Mouse (Mus musculus) kidney, embryonic 15.5 days (tissue): Measurements from ENCODE around the gene Rpl23. TPM values are rescaled to one million over a fixed set of nuclear protein-coding genes. Genes with fewer than 3 reads are reported as not detected.
A peak's percentile ranks its signal among the peaks of the same experiment; 100 is the strongest.

Source experiments
- ATAC-seq: fragments of 200-750 bp; cut with Nextera tagmentation; replicated peaks from 2 replicates; pipeline ENCODE4 v1.8.0; 2017; ENCODE audit warnings: moderate TSS enrichment; ENCODE audit not compliant: low FRiP score
- H3K27ac ChIP-seq: fragments of 300-500 bp; sonication (generic); 2 replicates; pipeline ENCODE4 v1.5.1; 2015; ENCODE audit warnings: mild to moderate bottlenecking, inconsistent platforms
- H3K27me3 ChIP-seq: fragments of 300-500 bp; sonication (generic); 2 replicates; pipeline ENCODE4 v1.6.1; 2015; ENCODE audit warnings: inconsistent platforms
- H3K36me3 ChIP-seq: fragments of 300-500 bp; sonication (generic); 2 replicates; pipeline ENCODE4 v1.6.1; 2015; ENCODE audit warnings: inconsistent platforms
- H3K4me1 ChIP-seq: fragments of 300-500 bp; sonication (generic); 2 replicates; pipeline ENCODE4 v1.6.1; 2015; ENCODE audit warnings: inconsistent platforms
- H3K4me2 ChIP-seq: fragments of 300-500 bp; sonication (generic); 2 replicates; pipeline ENCODE4 v1.6.1; 2015; ENCODE audit warnings: moderate library complexity, mild to moderate bottlenecking, inconsistent platforms
- H3K4me3 ChIP-seq: fragments of 300-500 bp; sonication (generic); replicated peaks from 2 replicates; pipeline ENCODE4 v1.5.1; 2015; ENCODE audit warnings: mild to moderate bottlenecking, inconsistent platforms
- H3K9ac ChIP-seq: fragments of 300-500 bp; sonication (generic); 2 replicates; pipeline ENCODE4 v1.6.1; 2015; ENCODE audit warnings: mild to moderate bottlenecking, inconsistent platforms
- H3K9me3 ChIP-seq: fragments of 300-500 bp; sonication (generic); replicated peaks from 2 replicates; pipeline ENCODE4 v1.6.1; 2016; ENCODE audit warnings: inconsistent platforms
- WGBS: fragments of 180-500 bp; shearing (Covaris S2); methylation state at CpG from one replicate; pipeline ENCODE4 v1.1.7; 2015; ENCODE audit warnings: mixed read lengths; 5-methylcytosine and 5-hydroxymethylcytosine counted together
- polyA plus RNA-seq: library from polyadenylated mRNA; unstranded; fragments of >200 nt; fragmentation: Nextera tagmentation; extraction: Ambion mirVana; gene quantifications from 2 replicates; pipeline ENCODE4 v1.2.1, GENCODE M21; 2015

Rpl23 gene
- polyA plus RNA-seq: 565 and 652 TPM in 2 replicates

- ATAC-seq: peak; percentile 96
- H3K4me2 ChIP-seq: peak within 1 kb of the TSS; percentile 69
- under 1% methylated on average over 67 of the region's 67 CpGs for WGBS
Observed at GRCm38 (mm10) chr11:97781832-97782563, at the start of gene Rpl23. TSS of gene Rpl23 (minus strand) at chr11:97782437.

DNA sequence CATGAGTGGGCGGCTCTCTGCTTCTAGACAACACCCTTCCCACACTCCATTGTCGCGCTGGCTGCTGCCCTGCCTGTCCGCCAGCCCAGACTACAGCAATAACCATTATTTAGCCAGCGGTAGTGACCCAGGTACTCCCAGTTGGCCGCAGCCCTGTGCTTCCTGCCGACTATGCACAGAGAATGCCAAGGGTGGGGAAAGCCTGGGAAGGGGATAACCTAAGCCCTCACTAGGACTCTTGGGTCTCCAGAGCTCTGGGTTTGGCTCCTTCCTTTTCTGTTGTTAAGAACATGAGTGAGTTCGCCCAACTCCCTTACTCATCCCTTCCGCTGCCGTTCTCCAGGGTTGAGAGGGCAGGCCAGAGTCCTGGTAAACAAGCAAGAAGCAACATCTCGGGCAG is 49.8 kb upstream of the Rpl23 start:
- Histone ChIP-seq H3K27ac (no peak overlapping the region), H3K36me3 (peaks cover 85% of the 10 kb centered on the region), H3K27me3 (no peaks in the 10 kb centered on the region), H3K4me1 (0 out of 2 replicates have a peak, but pooled peaks cover 10% of the 10 kb centered on the region), H3K9ac (no peak overlapping the region), H3K9me3 (no peaks in the 10 kb centered on the region), H3K4me3 (no peak overlapping the region), H3K4me2 (no peak overlapping the region)
- ATAC-seq: no peak
- 64% methylated on average over 11 of the region's 11 CpGs for WGBS

More at GRCm38 (mm10) chr11:97781832-97782563, at the start of gene Rpl23:
- Histone ChIP-seq H3K9me3 (no peaks in the 10 kb centered on the region), H3K9ac (peak within 1 kb of the TSS; percentile 97), H3K4me1 (peaks cover 25% of the 10 kb centered on the region), H3K27ac (peak within 1 kb of the TSS; percentile 94), H3K27me3 (no peaks in the 10 kb centered on the region), H3K4me3 (peak within 1 kb of the TSS; percentile 90), H3K36me3 (peaks cover 43% of the 10 kb centered on the region)

DNA sequence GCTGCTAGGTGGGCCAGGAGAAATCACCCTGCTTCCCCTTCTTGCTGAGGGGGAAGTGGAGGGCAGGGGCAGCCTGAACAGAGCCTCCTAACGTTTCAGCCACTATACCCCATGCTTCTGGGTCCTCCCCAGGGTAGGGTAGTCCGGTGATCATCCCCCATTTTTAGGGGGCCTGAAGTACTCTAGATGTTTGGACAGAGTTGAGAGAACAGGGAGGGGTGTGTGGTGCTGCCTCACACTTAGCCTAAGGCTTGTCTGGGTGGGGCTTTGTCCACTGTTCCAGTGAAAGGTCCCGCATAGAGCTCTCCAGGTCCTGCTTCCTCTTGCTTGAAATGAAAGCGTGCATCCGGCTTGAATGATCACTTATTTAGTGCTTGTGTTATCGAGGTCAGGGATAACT is 48.3 kb upstream of the Rpl23 start:
- Histone ChIP-seq H3K27me3 (no peaks in the 10 kb centered on the region), H3K4me3 (no peak overlapping the region), H3K27ac (0 out of 2 replicates have a peak overlapping the region, but pooled peaks have one; percentile 2), H3K9ac (no peak overlapping the region), H3K9me3 (no peaks in the 10 kb centered on the region), H3K36me3 (peaks cover 85% of the 10 kb centered on the region), H3K4me2 (no peak overlapping the region), H3K4me1 (peaks cover 24% of the 10 kb centered on the region)
- WGBS: 75% methylated on average over 6 of the region's 6 CpGs
- ATAC-seq: no peak

DNA sequence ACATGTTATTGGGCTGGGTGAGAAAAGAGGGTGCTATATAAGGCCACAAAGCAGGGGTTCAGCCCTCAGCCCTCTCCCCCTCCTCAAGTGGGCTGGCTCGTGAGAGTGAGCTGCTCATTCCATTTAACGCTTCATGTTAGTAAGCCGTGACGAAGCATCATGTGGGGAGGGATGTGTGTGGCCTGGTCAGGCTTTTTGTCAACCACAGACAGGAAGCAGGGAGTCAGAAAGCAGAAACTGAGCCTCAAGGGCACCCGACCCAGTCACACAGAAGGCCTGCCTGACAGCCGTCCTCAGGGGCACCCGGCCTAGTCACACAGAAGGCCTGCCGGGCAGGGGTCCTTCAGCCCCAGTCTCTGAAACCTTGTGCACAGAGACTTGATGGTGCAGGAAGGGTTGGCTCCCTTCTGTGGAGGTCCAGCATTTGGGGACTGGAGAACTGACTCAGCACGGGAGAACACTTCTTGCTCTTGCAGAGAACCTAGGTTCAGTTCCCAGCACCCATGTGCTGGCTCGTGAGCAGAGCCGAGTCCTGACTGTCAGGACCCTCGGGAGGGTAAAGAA is 47.8 kb upstream of the Rpl23 start:
- Histone ChIP-seq H3K36me3 (peaks cover 85% of the 10 kb centered on the region), H3K27ac (no peak overlapping the region), H3K4me2 (no peak overlapping the region), H3K27me3 (no peaks in the 10 kb centered on the region), H3K4me1 (peaks cover 29% of the 10 kb centered on the region), H3K9ac (no peak overlapping the region), H3K4me3 (no peak overlapping the region), H3K9me3 (no peaks in the 10 kb centered on the region)
- WGBS: 83% methylated on average over 12 of the region's 12 CpGs
- no peak for ATAC-seq

DNA sequence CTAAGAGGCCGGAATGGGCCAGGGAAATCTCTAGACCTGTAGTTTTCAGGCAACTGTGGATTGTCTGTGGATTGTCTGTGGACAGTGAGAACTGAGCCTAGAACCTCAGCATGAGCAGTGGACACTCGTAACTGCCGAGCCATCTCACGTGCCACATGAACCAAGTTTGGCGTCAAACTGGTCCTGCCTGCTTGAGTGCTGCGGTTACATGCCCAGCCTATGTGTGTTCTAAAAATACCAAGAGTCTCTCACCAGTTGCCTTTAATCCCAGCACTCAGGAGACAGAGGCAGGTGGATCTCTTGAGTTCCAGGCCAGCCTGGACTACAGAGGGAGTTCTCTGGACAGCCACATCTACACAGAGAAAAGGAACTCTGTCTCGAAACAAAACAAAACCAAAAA is 47.1 kb upstream of the Rpl23 start:
- peaks cover 35% of the 10 kb centered on the region for H3K4me1 ChIP-seq
- 90% methylated on average over 7 of the region's 7 CpGs for WGBS
- H3K27ac ChIP-seq: no peak overlapping the region
- no peaks in the 10 kb centered on the region for H3K27me3 ChIP-seq
- ATAC-seq: no peak
- no peak overlapping the region for H3K4me2 ChIP-seq
- H3K9ac ChIP-seq: no peak overlapping the region
- peaks cover 85% of the 10 kb centered on the region for H3K36me3 ChIP-seq
- H3K9me3 ChIP-seq: no peaks in the 10 kb centered on the region
- H3K4me3 ChIP-seq: no peak overlapping the region

DNA sequence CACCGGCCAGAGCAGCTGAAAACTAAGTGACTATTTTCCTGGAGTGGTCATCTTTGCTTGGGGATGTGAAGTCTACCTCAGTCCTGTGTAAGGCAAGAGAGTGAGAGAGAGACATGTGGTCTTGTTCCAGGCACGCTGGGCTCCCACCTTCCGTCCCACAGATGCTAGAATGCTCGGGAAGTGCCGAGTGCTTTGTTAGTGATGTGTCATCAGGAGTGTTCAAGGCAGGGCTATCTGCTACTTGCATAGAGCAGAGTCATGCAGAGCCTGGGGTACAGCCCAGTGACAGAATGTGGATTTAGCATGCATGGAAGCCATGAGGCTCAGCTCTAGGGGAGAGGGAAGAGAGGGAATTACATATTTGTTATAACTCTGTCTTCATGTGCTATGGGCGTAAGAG is 45.4 kb upstream of the Rpl23 start:
- Histone ChIP-seq H3K27ac (no peak overlapping the region), H3K27me3 (no peaks in the 10 kb centered on the region), H3K4me2 (no peak overlapping the region), H3K36me3 (peaks cover 85% of the 10 kb centered on the region), H3K4me3 (no peak overlapping the region), H3K9ac (no peak overlapping the region), H3K9me3 (no peaks in the 10 kb centered on the region), H3K4me1 (peaks cover 44% of the 10 kb centered on the region)
- WGBS: 87% methylated on average over 6 of the region's 6 CpGs
- no peak for ATAC-seq

GRCm38 (mm10) chr11:97826414-97826813 is 44.2 kb upstream of the Rpl23 start:
- 0 out of 2 replicates have a peak overlapping the region, but pooled peaks have one; percentile 18 for H3K27ac ChIP-seq
- no peak overlapping the region for H3K4me2 ChIP-seq
- WGBS: 69% methylated on average over 7 of the region's 7 CpGs
- H3K9ac ChIP-seq: no peak overlapping the region
- peaks cover 45% of the 10 kb centered on the region for H3K4me1 ChIP-seq
- no peak overlapping the region for H3K4me3 ChIP-seq
- H3K27me3 ChIP-seq: no peaks in the 10 kb centered on the region
- peaks cover 83% of the 10 kb centered on the region for H3K36me3 ChIP-seq
- ATAC-seq: no peak
- no peaks in the 10 kb centered on the region for H3K9me3 ChIP-seq

GRCm38 (mm10) chr11:97825971-97826370 is 43.7 kb upstream of the Rpl23 start:
- Histone ChIP-seq H3K27ac (0 out of 2 replicates have a peak overlapping the region, but pooled peaks have one; percentile 18), H3K9me3 (no peaks in the 10 kb centered on the region), H3K4me1 (peaks cover 49% of the 10 kb centered on the region), H3K4me3 (no peak overlapping the region), H3K27me3 (no peaks in the 10 kb centered on the region), H3K9ac (no peak overlapping the region), H3K4me2 (no peak overlapping the region), H3K36me3 (peaks cover 85% of the 10 kb centered on the region)
- 80% methylated on average over 9 of the region's 9 CpGs for WGBS
- ATAC-seq: no peak

- no peak for ATAC-seq
- H3K27ac ChIP-seq: no peak overlapping the region
- peaks cover 46% of the 10 kb centered on the region for H3K4me1 ChIP-seq
- H3K27me3 ChIP-seq: no peaks in the 10 kb centered on the region
- no peaks in the 10 kb centered on the region for H3K9me3 ChIP-seq
- no peak overlapping the region for H3K4me3 ChIP-seq
- peaks cover 86% of the 10 kb centered on the region for H3K36me3 ChIP-seq
- WGBS: 66% methylated on average over 10 of the region's 10 CpGs
- H3K4me2 ChIP-seq: no peak overlapping the region
- no peak overlapping the region for H3K9ac ChIP-seq
Observed at GRCm38 (mm10) chr11:97825295-97825694, 43.1 kb upstream of the Rpl23 start.

GRCm38 (mm10) chr11:97824895-97825294 is 42.7 kb upstream of the Rpl23 start:
- no peak overlapping the region for H3K4me3 ChIP-seq
- H3K36me3 ChIP-seq: peaks cover 86% of the 10 kb centered on the region
- ATAC-seq: no peak
- no peaks in the 10 kb centered on the region for H3K27me3 ChIP-seq
- no peak overlapping the region for H3K9ac ChIP-seq
- H3K27ac ChIP-seq: no peak overlapping the region
- H3K9me3 ChIP-seq: no peaks in the 10 kb centered on the region
- 49% methylated on average over 6 of the region's 6 CpGs for WGBS
- H3K4me1 ChIP-seq: peaks cover 45% of the 10 kb centered on the region
- no peak overlapping the region for H3K4me2 ChIP-seq

DNA sequence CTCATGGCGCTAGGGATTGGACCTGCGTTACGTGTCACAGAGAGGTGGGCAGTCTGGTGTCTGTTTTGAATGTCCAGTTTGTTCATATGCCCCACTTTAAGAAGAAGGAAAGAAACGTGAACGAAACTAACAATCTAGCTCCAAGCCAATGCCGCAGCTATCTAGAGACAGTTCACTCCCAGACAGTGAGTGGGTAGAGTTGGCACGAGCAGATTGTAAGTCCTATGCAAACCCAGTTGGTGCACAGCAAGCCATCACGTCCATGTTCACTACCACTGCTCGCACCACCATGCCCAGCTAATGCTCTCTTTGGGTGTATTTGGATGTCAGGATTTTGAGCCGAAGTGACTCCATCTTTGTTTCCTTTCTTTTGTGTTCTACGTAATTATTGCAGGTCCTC is 41.9 kb upstream of the Rpl23 start:
- H3K4me3 ChIP-seq: no peak overlapping the region
- 95% methylated on average over 11 of the region's 11 CpGs for WGBS
- no peak overlapping the region for H3K9ac ChIP-seq
- H3K36me3 ChIP-seq: peaks cover 86% of the 10 kb centered on the region
- H3K4me1 ChIP-seq: peaks cover 45% of the 10 kb centered on the region
- no peak overlapping the region for H3K27ac ChIP-seq
- no peak overlapping the region for H3K4me2 ChIP-seq
- H3K9me3 ChIP-seq: no peaks in the 10 kb centered on the region
- ATAC-seq: no peak
- no peaks in the 10 kb centered on the region for H3K27me3 ChIP-seq

- ATAC-seq: no peak; the same call in 1 of the 2 replicates
- no peaks in the 10 kb centered on the region for H3K27me3 ChIP-seq
- no peak overlapping the region for H3K9ac ChIP-seq
- 61% methylated on average over 20 of the region's 20 CpGs for WGBS
- H3K27ac ChIP-seq: 0 out of 2 replicates have a peak overlapping the region, but pooled peaks have one; percentile 22
- H3K9me3 ChIP-seq: no peaks in the 10 kb centered on the region
- H3K36me3 ChIP-seq: peaks cover 87% of the 10 kb centered on the region
- peaks cover 56% of the 10 kb centered on the region for H3K4me1 ChIP-seq
- no peak overlapping the region for H3K4me2 ChIP-seq
- no peak overlapping the region for H3K4me3 ChIP-seq
Observed at GRCm38 (mm10) chr11:97822840-97823603, 40.8 kb upstream of the Rpl23 start.
